Mouse (Mus musculus) liver (tissue): Measurements from ENCODE around the gene Smco4.

ENCODE experiments used
- DNase-seq: peaks from one replicate; pipeline ENCODE4 v3.0.0-alpha.2; 2020; ENCODE audit warnings: mixed read lengths

Gene Smco4

DNA sequence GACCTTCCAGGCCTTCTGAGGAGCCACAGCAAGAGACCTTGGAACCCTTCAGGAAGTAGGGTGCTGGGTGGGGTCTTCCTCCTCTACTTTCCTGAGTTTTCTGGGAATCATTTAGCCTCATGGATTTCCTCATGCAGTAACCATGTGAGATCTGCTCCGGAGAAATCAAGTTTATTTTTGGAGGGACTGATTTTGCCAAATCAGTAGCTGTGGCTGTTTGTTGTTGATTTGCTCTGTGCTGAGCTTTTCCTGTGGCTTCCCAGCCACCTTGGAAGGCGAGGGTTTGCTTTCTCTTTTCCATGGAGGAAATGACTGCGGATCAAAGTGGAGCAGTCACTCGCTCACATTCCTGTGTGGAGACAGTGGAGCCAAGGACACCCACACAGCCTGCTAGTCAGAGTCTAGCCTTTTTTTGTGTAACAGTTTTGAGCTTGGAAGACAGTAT, 14.2 kb downstream of the Smco4 start:
- DNase-seq, result no peak

- DNase-seq, result no peak
Measured at GRCm38 (mm10) chr9:15509363-15509762, 16.1 kb downstream of the Smco4 start.

GRCm38 (mm10) chr9:15510557-15511310, 17.5 kb downstream of the Smco4 start:
- no peak for DNase-seq

DNA sequence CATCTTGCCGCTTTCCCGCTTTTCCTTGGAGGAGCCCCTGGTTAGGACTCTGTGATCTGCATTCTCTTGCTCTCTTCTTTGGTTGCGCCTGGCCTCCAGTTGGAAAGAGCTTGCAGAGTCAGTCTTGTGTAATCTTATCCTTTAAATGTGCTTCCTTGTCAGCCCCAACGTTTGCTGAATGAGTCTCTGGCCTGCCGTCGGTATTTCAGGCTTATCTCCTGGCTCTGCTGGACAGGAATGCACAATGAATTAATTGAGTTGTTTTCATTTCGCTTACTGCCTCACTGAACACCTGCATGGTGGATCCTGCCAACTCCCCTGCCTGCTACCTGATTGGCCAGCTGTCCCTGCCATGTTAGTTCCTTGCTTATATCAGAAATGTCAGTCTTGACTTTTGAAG, 19.7 kb downstream of the Smco4 start:
- DNase-seq, result no peak

DNA sequence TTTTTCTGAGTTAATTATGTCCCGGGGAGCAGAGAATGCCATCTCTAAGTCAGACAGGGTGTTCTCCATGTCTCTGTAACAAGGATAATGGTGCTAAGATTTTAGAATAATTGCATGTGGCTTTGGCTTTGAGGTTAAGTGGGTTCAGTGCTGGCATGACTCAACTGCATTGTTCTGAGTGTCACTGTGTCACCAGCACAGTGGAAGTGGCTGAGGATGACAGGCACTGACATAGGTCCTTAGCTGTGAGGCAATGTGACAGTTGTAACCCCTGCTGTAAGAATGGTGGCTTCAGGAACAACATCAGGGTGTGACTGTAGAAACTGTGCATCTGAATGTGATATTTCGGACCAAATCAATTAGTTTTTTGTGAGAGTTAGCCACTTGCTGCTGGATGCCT, 22.8 kb downstream of the Smco4 start:
- no peak for DNase-seq

DNA sequence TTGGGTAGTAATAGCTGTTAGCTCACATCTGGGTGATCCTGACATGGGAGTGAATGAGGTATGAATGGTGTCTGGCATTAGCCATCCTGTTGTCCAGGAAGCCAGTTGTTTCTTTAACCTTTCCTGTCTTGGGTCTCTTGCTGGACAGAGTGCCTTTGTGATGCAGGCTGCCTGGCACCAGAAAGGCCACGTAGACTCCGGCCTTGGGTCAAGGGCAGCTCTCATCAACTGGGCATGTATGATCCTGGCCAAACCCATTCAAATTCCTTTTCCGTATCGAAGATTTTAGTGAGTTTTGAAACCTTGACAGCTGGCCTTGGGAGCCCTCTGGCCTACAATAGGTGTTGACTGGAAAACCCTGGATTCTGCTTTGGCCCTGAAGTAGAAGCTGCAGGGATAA, 24.7 kb downstream of the Smco4 start:
- DNase-seq, result no peak

DNA sequence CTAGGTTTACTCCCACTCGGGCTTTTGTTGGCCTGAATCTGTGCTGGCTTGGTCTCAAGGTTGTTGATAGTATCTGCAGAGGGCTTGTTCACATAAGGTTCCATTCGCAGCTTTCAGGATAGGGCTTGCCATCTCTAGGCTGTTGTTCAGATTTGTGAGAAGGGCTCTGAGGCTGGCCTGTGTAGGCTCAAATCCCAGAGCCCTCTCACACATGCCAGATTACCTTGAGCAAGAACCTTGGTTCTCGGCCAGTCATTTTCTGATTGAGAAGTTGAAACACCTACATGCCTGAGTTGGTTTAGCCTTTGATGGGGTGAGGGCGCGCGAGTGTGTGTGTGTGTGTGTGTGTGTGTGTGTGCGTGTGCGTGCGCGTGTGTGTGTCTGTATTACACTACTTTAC, 29.1 kb downstream of the Smco4 start:
- no peak for DNase-seq

GRCm38 (mm10) chr9:15522887-15523286, 29.7 kb downstream of the Smco4 start:
- DNase-seq, result no peak

- no peak for DNase-seq
Measured at GRCm38 (mm10) chr9:15523646-15524045, 30.4 kb downstream of the Smco4 start.

DNA sequence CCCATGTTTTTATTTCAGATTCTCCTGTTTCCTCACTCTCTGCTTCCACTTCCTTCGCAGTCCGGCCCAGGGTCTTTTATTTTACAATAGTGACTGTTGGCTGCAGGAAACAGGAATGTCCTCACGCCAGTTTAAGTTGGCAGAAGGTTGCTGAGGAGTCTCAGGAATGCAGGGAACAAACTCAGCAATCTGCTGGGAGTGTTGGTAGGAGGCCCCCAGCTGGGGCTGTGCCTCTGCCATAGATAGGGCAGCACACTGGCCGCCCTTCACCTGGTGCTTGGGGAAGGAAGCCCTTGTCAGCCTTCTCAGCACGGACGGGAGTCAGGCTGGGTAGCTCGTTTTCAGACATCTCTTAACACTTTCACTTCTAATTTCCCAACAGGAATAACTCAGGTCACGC, 32.0 kb downstream of the Smco4 start:
- no peak for DNase-seq

GRCm38 (mm10) chr9:15526539-15526938, 33.3 kb downstream of the Smco4 start:
- DNase-seq, result no peak

DNA sequence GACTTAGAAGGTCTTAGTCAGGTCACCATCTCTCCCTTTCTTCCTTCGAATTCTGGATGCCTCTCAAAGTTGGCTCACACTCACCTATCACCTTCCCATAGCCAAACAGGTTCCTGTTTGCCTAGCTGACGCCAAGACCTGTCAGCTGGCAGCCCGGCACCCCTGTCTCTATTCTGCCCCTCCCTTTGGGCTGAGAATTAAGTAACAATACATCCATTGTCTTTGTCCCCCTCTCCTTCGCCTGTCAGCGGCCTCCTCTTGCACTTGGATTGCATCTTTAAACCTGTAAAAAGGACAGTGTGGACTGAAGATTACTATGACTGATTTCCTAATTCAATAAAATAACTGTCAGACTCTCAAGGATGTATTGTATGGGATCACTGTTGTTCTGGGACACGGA, 34.6 kb downstream of the Smco4 start:
- DNase-seq, result no peak

DNA sequence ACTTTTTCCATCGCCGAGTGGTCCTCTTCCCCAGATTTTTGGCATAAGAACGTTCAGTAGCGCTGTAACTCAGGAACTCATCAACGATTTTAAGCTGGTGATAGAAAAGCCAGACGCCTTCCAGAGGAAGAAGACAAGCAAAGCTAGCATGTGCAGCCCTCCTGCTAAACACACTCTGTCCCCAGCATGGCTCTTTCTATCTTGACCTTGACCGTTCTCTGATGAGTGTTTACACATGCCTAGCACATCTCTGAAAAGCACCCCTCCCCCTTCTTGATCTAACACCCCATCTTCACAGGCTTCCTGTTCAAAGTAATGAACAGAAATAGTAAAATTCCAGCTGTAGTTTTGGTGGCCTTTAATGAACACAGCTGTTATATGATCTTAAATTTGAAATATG, 35.1 kb downstream of the Smco4 start:
- no peak for DNase-seq

DNA sequence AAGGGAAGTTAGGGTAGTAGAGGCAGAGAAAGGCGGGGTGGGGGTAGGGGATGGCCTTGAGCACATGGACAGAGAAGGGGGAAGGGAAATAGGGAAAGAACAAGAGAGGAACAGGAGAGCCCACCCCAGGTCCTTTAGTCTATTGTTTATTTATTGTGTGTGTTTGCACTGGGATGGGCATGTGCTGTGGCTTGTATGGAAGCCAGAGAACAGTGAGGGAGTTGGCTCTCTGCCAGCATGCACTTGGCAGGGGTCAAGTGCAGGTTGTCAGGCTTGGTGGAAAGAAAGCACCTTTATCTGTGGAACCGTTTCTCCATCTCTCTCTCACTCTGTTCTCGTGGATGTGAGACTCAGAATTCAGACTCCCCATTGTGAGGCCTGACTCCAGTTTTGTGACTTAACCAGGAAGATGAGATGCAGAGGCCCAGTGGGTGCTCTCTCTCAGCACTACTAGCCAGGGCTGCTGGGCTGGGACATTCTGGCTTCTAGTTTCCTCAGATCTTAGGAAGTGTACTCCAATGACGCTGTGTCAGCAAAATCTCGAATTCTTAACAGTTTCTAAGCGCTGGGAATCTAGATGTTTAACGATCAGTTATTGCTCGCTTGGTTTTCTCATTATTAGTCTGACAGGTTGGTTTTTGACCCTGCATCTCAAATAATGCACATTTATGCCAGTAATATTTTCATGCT, 36.2 kb downstream of the Smco4 start:
- peak; percentile 32 for DNase-seq

- no peak for DNase-seq
Measured at GRCm38 (mm10) chr9:15529965-15530320, 36.7 kb downstream of the Smco4 start.

DNA sequence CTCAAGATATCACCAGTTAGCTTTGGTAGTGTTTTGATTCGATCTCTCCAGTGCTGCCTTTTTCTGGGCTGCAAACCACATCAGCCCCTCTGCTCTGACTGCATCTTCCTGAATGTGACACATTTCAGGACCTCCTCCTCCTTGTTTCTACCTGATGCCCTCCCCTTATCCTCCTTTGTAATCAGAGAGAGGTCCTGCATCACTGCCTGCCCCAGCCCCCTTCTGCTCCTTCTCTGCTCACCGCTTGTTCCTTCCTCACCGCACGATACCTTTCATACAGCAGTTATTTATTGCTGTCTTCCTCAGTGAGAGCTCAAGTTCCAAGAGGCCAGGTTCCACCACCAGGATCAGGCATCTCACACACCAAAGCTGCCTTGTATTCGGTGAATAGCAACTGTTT, 38.0 kb downstream of the Smco4 start:
- DNase-seq, result no peak

DNA sequence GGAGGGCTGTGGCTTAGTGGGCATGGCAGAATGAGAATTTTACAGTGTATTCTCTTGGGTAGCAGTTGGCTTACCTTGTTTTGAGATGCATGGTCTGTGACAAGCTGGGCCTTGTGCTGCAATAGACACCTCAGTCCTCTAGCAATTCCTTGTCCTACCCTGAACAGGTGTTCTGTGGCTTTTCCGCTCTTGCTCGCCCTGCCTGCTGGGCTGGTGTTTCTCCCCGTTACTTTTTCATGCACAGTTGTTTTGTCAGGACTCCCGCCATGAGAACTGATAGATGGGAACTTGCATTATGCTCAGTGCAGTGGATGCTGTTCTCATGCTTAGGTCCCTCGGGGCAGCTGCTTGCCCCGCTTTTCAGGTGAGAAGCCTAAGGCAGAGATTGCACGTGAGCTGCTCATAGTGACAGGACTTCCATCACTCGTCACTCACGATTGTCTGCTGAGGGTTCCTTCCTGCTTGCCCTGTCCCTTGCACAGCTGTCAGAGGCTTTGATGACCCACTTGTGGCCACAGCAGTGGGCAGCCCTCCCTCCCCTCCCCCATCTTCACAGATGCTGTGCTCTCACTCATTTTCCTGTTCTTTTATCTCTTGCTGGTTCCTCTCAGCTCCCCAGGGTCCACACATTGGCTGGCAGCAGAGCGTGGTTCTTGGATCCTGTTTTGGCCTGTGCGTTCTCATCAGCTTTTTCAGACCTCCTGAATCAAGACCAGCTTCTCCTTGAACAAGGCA, 40.3 kb downstream of the Smco4 start:
- no peak for DNase-seq

DNA sequence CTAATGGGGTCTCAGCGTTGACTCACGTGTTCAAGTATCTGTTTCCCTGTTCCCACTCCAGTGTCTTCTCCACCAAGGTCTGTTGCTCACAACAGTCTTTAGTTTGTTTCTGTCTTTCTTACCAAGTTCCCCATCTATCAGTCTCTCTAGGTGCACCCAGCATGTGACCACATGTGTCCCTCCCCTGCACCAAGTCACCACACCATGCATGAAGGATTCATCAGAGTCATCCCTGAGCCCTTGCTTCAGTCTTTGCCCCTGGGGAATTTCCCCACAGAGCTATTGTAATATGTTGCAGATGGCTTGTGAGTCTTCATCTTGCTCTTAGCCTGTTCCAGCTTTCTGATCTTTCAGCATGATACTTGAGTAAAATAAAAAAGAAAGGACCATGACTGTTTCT, 40.9 kb downstream of the Smco4 start:
- no peak for DNase-seq

DNA sequence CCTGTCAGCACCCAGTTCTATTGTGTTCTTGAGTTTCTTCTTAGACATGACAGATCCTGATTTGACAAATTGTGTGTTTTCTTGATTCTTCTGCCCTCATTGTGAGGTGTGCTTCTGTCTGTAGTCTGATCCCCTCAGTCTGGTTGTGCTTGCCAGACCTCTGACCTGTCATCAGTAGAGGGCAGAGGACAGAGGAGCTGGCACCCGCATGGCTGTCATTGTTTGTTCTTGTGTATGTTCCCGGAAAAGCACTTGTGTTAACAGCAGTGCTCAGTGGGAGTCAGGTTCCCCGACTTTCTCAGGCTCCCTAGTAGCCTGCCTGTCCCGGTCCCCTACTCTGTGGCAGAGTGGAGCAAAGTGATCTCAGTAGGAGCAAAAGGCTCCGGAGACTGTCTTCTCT, 42.2 kb downstream of the Smco4 start:
- DNase-seq, result peak; percentile 11

DNA sequence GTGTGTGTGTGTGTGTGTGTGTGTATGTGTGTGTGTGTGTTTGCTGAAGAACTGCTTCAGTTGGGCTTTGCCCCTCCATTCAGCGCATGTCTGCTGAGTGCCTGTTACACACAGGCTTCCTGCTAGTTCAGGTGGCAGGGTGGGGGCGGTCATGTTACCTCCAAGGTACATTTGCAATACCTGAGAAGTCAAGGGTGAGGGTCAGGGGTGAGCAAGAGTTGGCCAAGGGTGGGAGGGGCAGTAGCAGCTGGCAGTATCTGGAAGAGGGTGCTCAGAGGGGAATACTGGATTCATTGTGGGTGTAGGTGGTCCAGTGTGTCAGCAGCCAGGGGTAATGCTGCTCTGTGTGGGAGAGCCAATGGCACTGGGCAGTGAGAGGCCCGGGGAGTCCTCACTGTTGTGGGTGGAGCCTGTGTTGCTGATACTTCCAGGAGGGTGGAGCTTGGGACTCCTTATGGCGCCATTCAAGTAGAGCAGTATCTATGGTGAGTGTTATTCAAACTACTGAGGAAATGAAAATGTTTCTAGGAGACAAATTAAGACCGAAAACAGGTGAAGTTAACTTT, 43.7 kb downstream of the Smco4 start:
- DNase-seq, result peak; percentile 9

DNA sequence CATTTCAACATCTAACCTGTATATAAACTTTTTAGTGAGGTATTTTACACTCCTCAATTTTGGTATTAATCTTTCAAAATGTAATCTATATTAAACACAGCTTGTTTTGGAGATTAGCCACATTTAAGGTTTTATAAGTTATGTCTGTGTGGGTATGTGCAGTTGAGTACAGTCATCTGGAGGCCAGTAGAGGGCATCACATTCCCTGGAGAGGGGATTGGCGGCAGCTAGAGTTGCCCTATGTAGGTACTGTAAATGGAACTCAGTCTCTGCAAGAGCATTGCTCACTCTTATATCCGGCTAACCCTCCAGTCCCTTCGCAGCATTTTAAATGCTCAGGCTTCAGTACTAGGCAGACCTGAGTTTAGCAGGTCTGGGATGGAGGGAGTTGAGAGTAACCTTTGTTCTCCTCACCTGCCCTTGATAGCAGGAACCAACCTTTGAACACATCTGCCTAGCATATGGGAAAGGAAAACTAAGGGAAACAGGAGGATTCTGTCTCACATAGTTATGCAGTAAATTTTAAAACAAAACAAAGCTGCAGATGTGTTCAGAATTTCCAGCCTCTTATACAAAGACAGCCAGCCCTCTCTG, 44.3 kb downstream of the Smco4 start:
- DNase-seq, result no peak

GRCm38 (mm10) chr9:15538979-15539533, 45.8 kb downstream of the Smco4 start:
- DNase-seq, result no peak
